Mouse (Mus musculus) hindbrain, embryonic 10.5 days (tissue): ENCODE measurements around the gene Ppp6r3. TPM values are rescaled to one million over a fixed set of nuclear protein-coding genes. Genes with fewer than 3 reads are reported as not detected.

Experiments used
- DNase-seq: peaks from one replicate; pipeline ENCODE4 v3.0.0-alpha.2; 2017; ENCODE audit warnings: low spot score
- H3K27ac ChIP-seq: fragments of 300-500 bp; sonication (generic); 2 replicates; pipeline ENCODE4 v1.5.1; 2016; ENCODE audit warnings: mild to moderate bottlenecking, moderate library complexity
- H3K27me3 ChIP-seq: fragments of 300-500 bp; sonication (generic); 2 replicates; pipeline ENCODE4 v1.6.1; 2016; ENCODE audit warnings: mild to moderate bottlenecking; ENCODE audit not compliant: poor library complexity, insufficient read depth, severe bottlenecking
- H3K36me3 ChIP-seq: fragments of 300-500 bp; sonication (generic); 2 replicates; pipeline ENCODE4 v1.6.1; 2016; ENCODE audit warnings: mild to moderate bottlenecking, moderate library complexity
- H3K4me1 ChIP-seq: fragments of 300-500 bp; sonication (generic); replicated peaks from 2 replicates; pipeline ENCODE4 v1.6.1; 2016; ENCODE audit warnings: mild to moderate bottlenecking
- H3K4me3 ChIP-seq: fragments of 300-500 bp; sonication (generic); 2 replicates; pipeline ENCODE4 v1.5.1; 2016; ENCODE audit warnings: mild to moderate bottlenecking, moderate library complexity
- H3K9me3 ChIP-seq: fragments of 300-500 bp; sonication (generic); 2 replicates; pipeline ENCODE4 v1.6.1; 2016; ENCODE audit warnings: mild to moderate bottlenecking, moderate library complexity
- WGBS: fragments of 180-500 bp; shearing (Covaris S2); methylation state at CpG from one replicate; pipeline ENCODE4 v1.1.7; 2016; 5-methylcytosine and 5-hydroxymethylcytosine counted together
- polyA plus RNA-seq: library from polyadenylated mRNA; unstranded; fragments of >200 nt; fragmentation: Nextera tagmentation; extraction: Ambion mirVana; gene quantifications from 2 replicates; pipeline ENCODE4 v1.2.1, GENCODE M21; 2016

Ppp6r3 gene
- polyA plus RNA-seq = 64.9 and 74.2 TPM in 2 replicates

- H3K27ac ChIP-seq = peak within 1 kb of the TSS; percentile 99
- H3K27me3 ChIP-seq = no peaks in the 10 kb centered on the region
- peak; percentile 98 for DNase-seq
- WGBS = under 1% methylated on average over 51 of the region's 51 CpGs
- H3K9me3 ChIP-seq = no peaks in the 10 kb centered on the region
- peaks cover 8% of the 10 kb centered on the region for H3K36me3 ChIP-seq
- peak within 1 kb of the TSS; percentile 91 for H3K4me3 ChIP-seq
- H3K4me1 ChIP-seq = peaks cover 28% of the 10 kb centered on the region
Measured at GRCm38 (mm10) chr19:3575632-3576384, at the start of gene Ppp6r3. TSS of gene Ppp6r3 (minus strand) at chr19:3575749.

- 0 out of 2 replicates have a peak, but pooled peaks cover 2% of the 10 kb centered on the region for H3K9me3 ChIP-seq
- H3K36me3 ChIP-seq = peaks cover 90% of the 10 kb centered on the region
- H3K4me1 ChIP-seq = no peaks in the 10 kb centered on the region
- 87% methylated on average over 7 of the region's 7 CpGs for WGBS
- H3K27ac ChIP-seq = no peak overlapping the region
- H3K4me3 ChIP-seq = no peak overlapping the region
- no peaks in the 10 kb centered on the region for H3K27me3 ChIP-seq
- DNase-seq = no peak
Measured at GRCm38 (mm10) chr19:3625111-3625510, 49.6 kb upstream of the Ppp6r3 start.

GRCm38 (mm10) chr19:3623824-3624223 lies 48.3 kb upstream of the Ppp6r3 start:
- Histone ChIP-seq H3K4me3 (no peak overlapping the region), H3K9me3 (peaks cover 9% of the 10 kb centered on the region), H3K4me1 (no peaks in the 10 kb centered on the region), H3K27me3 (no peaks in the 10 kb centered on the region), H3K36me3 (peaks cover 90% of the 10 kb centered on the region), H3K27ac (no peak overlapping the region)
- peak; percentile 65 for DNase-seq
- 71% methylated on average over 5 of the region's 5 CpGs for WGBS

GRCm38 (mm10) chr19:3623294-3623693 lies 47.7 kb upstream of the Ppp6r3 start:
- no peaks in the 10 kb centered on the region for H3K27me3 ChIP-seq
- H3K36me3 ChIP-seq = peaks cover 90% of the 10 kb centered on the region
- peaks cover 9% of the 10 kb centered on the region for H3K9me3 ChIP-seq
- 97% methylated on average over 4 of the region's 4 CpGs for WGBS
- H3K27ac ChIP-seq = no peak overlapping the region
- H3K4me1 ChIP-seq = no peaks in the 10 kb centered on the region
- DNase-seq = no peak
- no peak overlapping the region for H3K4me3 ChIP-seq

- Histone ChIP-seq H3K27me3 (no peaks in the 10 kb centered on the region), H3K4me1 (no peaks in the 10 kb centered on the region), H3K36me3 (peaks cover 83% of the 10 kb centered on the region), H3K27ac (no peak overlapping the region), H3K4me3 (no peak overlapping the region), H3K9me3 (peaks cover 9% of the 10 kb centered on the region)
- WGBS = 95% methylated on average over 10 of the region's 10 CpGs
- no peak for DNase-seq
Measured at GRCm38 (mm10) chr19:3620871-3621270, 45.3 kb upstream of the Ppp6r3 start.

- peaks cover 92% of the 10 kb centered on the region for H3K36me3 ChIP-seq
- H3K27me3 ChIP-seq = no peaks in the 10 kb centered on the region
- peaks cover 9% of the 10 kb centered on the region for H3K9me3 ChIP-seq
- 86% methylated on average over 2 of the region's 2 CpGs for WGBS
- H3K4me1 ChIP-seq = no peaks in the 10 kb centered on the region
- H3K4me3 ChIP-seq = no peak overlapping the region
- no peak for DNase-seq
- H3K27ac ChIP-seq = no peak overlapping the region
Measured at GRCm38 (mm10) chr19:3619359-3619758, 43.8 kb upstream of the Ppp6r3 start.

GRCm38 (mm10) chr19:3613991-3614390 lies 38.4 kb upstream of the Ppp6r3 start:
- H3K36me3 ChIP-seq = peaks cover 89% of the 10 kb centered on the region
- DNase-seq = no peak
- H3K4me1 ChIP-seq = no peaks in the 10 kb centered on the region
- H3K9me3 ChIP-seq = no peaks in the 10 kb centered on the region
- no peak overlapping the region for H3K4me3 ChIP-seq
- no peaks in the 10 kb centered on the region for H3K27me3 ChIP-seq
- 94% methylated on average over 10 of the region's 10 CpGs for WGBS
- no peak overlapping the region for H3K27ac ChIP-seq

- Histone ChIP-seq H3K27ac (no peak overlapping the region), H3K4me1 (no peaks in the 10 kb centered on the region), H3K9me3 (no peaks in the 10 kb centered on the region), H3K27me3 (no peaks in the 10 kb centered on the region), H3K36me3 (peaks cover 87% of the 10 kb centered on the region), H3K4me3 (no peak overlapping the region)
- 91% methylated on average over 4 of the region's 4 CpGs for WGBS
- DNase-seq = no peak
Measured at GRCm38 (mm10) chr19:3612534-3613273, 37.2 kb upstream of the Ppp6r3 start.

- H3K27ac ChIP-seq = no peak overlapping the region
- H3K9me3 ChIP-seq = no peaks in the 10 kb centered on the region
- H3K4me3 ChIP-seq = no peak overlapping the region
- 92% methylated on average over 8 of the region's 8 CpGs for WGBS
- no peaks in the 10 kb centered on the region for H3K4me1 ChIP-seq
- DNase-seq = no peak
- H3K27me3 ChIP-seq = no peaks in the 10 kb centered on the region
- H3K36me3 ChIP-seq = peaks cover 83% of the 10 kb centered on the region
Measured at GRCm38 (mm10) chr19:3611730-3612129, 36.2 kb upstream of the Ppp6r3 start.

GRCm38 (mm10) chr19:3610886-3611285 lies 35.3 kb upstream of the Ppp6r3 start:
- no peak for DNase-seq
- H3K4me3 ChIP-seq = no peak overlapping the region
- H3K9me3 ChIP-seq = no peaks in the 10 kb centered on the region
- no peaks in the 10 kb centered on the region for H3K4me1 ChIP-seq
- peaks cover 88% of the 10 kb centered on the region for H3K36me3 ChIP-seq
- 95% methylated on average over 2 of the region's 2 CpGs for WGBS
- H3K27ac ChIP-seq = no peak overlapping the region
- H3K27me3 ChIP-seq = no peaks in the 10 kb centered on the region

- H3K9me3 ChIP-seq = no peaks in the 10 kb centered on the region
- peaks cover 88% of the 10 kb centered on the region for H3K36me3 ChIP-seq
- no peaks in the 10 kb centered on the region for H3K27me3 ChIP-seq
- 95% methylated on average over 10 of the region's 10 CpGs for WGBS
- H3K27ac ChIP-seq = no peak overlapping the region
- H3K4me1 ChIP-seq = no peaks in the 10 kb centered on the region
- DNase-seq = no peak
- no peak overlapping the region for H3K4me3 ChIP-seq
Measured at GRCm38 (mm10) chr19:3609826-3610225, 34.3 kb upstream of the Ppp6r3 start.

- no peaks in the 10 kb centered on the region for H3K9me3 ChIP-seq
- no peak overlapping the region for H3K4me3 ChIP-seq
- WGBS = 89% methylated on average over 5 of the region's 5 CpGs
- H3K27me3 ChIP-seq = no peaks in the 10 kb centered on the region
- H3K4me1 ChIP-seq = no peaks in the 10 kb centered on the region
- H3K36me3 ChIP-seq = peaks cover 97% of the 10 kb centered on the region
- DNase-seq = no peak
- no peak overlapping the region for H3K27ac ChIP-seq
Measured at GRCm38 (mm10) chr19:3594316-3594715, 18.8 kb upstream of the Ppp6r3 start.

- no peak for DNase-seq
- Histone ChIP-seq H3K4me1 (no peaks in the 10 kb centered on the region), H3K36me3 (peaks cover 97% of the 10 kb centered on the region), H3K4me3 (no peak overlapping the region), H3K27ac (no peak overlapping the region), H3K27me3 (no peaks in the 10 kb centered on the region), H3K9me3 (no peaks in the 10 kb centered on the region)
- 86% methylated on average over 7 of the region's 7 CpGs for WGBS
Measured at GRCm38 (mm10) chr19:3593379-3594055, 18.0 kb upstream of the Ppp6r3 start.
